Mouse (Mus musculus): ENCODE results near the gene Snx7.

Gene Snx7

GRCm38 (mm10) chr3:117817635-117818034 is 51.1 kb downstream of the Snx7 start:
- no peak for DNase-seq (ENCODE audit: low read depth, low spot score)

DNA sequence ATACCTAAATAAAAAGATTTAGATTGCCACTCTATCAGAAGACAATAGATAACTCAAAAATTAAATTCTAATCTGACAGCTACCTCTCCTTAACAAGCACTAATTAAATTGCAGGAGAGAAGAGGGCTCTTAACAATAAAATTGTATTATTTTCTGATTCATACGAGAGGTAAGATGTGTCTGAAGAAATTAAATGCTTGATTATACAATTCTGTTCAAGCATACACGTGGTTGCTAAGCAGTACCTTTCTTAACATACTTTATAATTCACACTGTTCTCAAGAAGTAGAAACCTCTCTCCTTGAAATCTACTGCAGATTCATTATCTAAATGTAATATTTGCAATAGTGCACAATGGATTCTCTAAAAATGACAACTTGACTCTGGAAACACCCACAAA is 54.5 kb downstream of the Snx7 start:
- no peak for DNase-seq (ENCODE audit: low read depth, low spot score)

GRCm38 (mm10) chr3:117812135-117812534 is 56.6 kb downstream of the Snx7 start:
- no peak for DNase-seq (ENCODE audit: low read depth, low spot score)

DNA sequence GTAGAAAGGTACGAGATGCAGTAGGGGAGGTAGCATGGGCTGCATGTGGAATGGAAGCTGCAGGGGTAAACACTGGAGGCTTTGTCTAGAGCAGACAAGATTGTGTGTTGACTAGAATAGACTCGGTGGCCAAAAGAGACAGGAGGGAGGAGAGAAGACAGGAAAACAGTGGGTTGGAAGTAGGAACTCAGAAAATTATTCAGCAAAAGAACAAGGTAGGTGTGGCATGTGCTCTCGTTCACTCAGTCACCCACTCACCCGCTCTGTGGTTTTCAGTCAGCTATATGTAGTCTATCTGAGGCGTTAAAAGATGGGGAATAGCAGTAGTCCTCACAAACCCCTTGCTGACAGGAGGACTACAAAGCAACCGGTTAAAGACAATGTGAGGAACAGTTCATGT is 63.0 kb downstream of the Snx7 start:
- DNase-seq (ENCODE audit: low read depth, low spot score), result no peak

- no peak for DNase-seq (ENCODE audit: low read depth, low spot score)
Measured at GRCm38 (mm10) chr3:117794501-117794900, 74.2 kb downstream of the Snx7 start.

DNA sequence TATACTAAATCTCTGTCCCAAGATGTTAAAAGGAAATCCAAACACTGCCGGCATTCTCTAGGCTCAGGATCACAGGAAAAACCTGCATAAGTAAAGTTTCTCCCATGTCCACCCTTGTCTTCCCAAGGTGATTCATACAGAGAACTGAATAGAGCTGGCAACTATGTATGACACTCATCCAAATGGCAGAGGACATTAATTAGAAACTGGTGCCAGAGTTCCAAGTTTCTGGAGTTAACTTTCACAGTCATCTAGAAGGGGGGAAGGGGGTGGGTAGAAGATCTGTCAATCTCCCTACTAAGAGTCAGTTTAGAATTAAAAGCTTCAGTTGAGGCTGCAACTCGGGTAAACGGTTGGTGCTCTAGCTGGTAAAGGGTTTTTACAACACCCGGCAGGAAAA is 76.8 kb downstream of the Snx7 start:
- no peak for DNase-seq (ENCODE audit: low read depth, low spot score)

GRCm38 (mm10) chr3:117791273-117791672 is 77.5 kb downstream of the Snx7 start:
- no peak for DNase-seq (ENCODE audit: low read depth, low spot score)

DNA sequence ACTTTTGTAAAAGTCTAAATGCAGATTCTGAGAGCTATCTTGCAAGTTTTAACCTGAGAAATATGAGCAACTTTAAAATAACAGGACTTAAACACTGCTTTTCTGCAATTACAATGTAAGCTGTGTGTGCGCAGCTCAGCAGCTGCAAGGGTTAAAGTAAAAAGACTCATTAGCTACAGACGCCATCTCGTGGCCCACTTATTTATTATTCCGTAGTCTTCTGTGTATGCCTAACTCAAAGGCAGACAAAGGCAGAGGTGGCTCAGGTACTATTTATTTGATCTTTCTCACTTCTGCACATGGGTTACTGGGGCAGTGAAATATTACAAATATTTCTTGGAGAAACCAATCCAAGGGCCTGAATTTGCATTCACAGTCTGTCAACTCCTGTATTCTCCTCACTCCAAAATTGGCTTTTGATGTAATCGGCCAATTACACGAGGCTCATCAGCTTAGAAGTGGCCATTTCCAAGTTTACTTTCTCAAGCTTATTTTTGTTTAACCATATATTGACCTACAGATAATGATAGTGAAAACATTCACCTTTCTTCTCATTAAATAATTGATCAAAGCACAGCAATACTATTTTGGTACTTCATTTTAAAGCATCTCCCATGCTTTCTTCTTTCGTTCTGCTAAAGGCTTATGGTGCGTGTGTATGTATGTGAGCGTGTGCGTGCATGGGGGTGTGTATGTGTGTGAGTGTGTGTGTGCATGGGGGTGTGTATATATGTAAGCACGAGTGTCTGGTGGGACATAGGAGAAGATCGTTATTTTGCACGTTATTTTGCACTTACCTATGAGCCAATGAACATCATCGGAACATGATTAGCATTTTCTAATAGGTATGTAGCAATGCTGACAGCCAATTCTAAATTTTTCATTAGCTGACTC is 79.7 kb downstream of the Snx7 start:
- DNase-seq (ENCODE audit: low read depth, low spot score), result no peak

GRCm38 (mm10) chr3:117787247-117787646 is 81.5 kb downstream of the Snx7 start:
- DNase-seq (ENCODE audit: low read depth, low spot score), result no peak

GRCm38 (mm10) chr3:117752151-117752757 is 116.5 kb downstream of the Snx7 start:
- no peak for DNase-seq (ENCODE audit: low read depth, low spot score)

DNA sequence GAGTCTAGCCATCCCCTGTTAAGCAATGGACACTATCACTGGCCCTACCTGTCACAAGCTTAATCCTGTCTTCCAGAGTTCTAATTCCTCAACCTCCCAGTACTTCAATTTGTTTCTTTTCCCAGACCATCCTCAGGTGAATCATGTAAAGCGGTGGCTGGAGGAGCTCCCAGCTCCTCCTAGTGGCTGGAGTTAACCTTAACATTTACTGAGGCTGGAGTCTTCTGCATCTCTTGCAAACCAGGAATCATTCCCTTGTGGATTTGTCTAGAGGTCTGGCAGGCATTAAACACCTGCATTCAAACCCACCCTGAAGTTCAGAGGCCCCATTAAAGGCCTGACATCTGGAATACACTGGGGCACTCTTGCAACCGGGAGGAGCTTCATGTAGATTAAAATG is 117.1 kb downstream of the Snx7 start:
- DNase-seq (ENCODE audit: low read depth, low spot score), result no peak

DNA sequence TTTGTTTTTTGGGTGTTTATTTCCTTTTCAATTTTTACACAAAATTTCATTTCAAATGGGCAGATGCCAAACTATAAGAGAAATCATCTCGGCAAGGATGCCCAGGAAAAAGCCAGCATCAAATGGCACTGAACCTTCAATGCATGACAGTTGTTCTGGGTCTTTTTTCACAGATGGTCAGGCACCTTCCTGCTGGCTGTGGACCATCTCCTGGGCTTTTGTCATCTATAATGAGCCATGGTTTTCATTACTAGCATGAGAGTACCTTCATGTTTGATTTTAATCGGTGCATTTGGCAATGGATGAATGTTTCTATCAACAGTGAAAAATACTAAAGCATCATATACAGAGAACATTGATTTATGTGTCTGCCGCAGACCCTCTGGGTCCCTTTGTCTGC is 119.5 kb downstream of the Snx7 start:
- no peak for DNase-seq (ENCODE audit: low read depth, low spot score)

- DNase-seq (ENCODE audit: low read depth, low spot score), result no peak
Measured at GRCm38 (mm10) chr3:117739760-117740159, 129.0 kb downstream of the Snx7 start.

DNA sequence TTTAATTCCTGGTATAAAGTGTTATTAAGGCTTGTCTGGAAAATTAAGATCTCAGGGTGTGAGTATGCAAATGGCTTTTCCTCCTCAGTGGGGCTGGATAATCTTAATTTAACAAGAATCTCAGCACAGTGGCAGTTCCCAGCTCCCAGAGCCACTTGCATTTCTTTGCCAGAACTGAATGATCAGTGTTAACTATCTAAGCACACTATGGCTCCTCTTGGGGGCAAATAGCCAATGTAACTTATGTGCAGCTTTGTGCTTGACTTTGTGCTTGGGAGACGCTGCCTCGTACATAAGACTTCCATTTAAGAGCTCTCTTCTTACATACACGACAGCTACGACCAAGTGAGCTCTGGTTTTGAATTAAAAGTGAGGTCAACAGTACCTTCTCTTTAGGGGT is 136.1 kb downstream of the Snx7 start:
- no peak for DNase-seq (ENCODE audit: low read depth, low spot score)

All from A20 (cell line).